Mouse (Mus musculus) G1E-ER4 (cell line): Measurements from ENCODE around the gene Dlg2. TPM values are rescaled to one million over a fixed set of nuclear protein-coding genes. Genes with fewer than 3 reads are reported as not detected.

Experiments
- GATA1 ChIP-seq: IDR thresholded peaks from one replicate; pipeline ENCODE4 v1.8.0; 2012; ENCODE audit warnings: low read length, inconsistent platforms
- polyA plus RNA-seq: library from polyadenylated mRNA; stranded (reverse); fragments of >175 nt; gene quantifications from 2 replicates; pipeline ENCODE4 v1.2.3, GENCODE M21; 2012

Dlg2 gene
- polyA plus RNA-seq, 1 experiment: not detected

DNA sequence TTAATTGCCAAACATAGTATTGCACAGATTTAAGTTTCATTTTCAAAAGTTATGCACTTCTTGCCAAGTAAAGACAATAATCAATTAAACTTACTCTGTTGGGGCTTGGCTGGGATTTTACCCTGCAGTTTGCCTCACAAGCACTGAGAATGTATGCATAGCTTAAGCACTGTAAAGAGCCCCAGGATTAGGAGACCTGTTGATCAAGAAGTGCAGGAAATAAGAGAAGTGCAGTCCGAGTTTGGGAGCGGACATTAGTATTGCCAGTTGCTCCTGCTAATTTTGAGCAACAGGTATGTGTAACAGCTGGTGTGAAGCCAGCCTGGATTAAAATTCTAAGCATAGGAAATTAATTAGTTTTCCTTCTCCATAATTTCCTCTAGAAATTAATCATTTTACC lies 1687.8 kb downstream of the Dlg2 start:
- no peak for TF ChIP-seq GATA1

DNA sequence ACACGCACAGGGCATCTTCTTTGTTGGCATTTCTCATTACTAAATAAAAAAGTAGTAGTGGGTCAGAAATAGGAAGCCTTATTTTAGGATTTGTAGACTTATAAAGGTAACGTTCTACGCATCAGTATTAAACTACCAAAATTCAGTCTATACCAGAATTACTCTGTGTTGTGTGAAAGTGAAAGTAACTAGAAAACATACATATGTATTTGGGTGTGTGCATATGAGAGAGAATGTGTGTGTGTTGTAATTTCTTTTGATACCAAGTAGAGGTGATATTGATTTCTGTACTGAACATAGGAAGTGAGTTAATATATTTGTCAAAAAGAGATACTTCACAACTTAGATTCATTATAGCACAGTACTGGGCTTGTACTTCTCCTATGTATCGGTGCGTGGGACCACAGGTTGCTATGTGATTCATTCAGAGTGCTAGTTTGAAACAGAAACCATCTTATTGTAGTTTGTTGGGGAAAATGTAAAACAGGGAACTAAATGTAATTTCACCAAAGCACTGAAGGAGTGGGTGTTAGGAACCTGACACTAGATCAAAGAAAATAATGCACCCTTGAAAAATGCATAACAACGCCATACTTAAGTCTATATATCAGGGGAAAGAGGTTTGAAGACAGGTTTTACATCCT lies 1688.5 kb downstream of the Dlg2 start:
- no peak for TF ChIP-seq GATA1

- TF ChIP-seq GATA1: no peak
Observed at GRCm38 (mm10) chr7:92180029-92180428, 1703.6 kb downstream of the Dlg2 start.

- TF ChIP-seq GATA1: no peak
Observed at GRCm38 (mm10) chr7:92180591-92181587, 1704.4 kb downstream of the Dlg2 start.

DNA sequence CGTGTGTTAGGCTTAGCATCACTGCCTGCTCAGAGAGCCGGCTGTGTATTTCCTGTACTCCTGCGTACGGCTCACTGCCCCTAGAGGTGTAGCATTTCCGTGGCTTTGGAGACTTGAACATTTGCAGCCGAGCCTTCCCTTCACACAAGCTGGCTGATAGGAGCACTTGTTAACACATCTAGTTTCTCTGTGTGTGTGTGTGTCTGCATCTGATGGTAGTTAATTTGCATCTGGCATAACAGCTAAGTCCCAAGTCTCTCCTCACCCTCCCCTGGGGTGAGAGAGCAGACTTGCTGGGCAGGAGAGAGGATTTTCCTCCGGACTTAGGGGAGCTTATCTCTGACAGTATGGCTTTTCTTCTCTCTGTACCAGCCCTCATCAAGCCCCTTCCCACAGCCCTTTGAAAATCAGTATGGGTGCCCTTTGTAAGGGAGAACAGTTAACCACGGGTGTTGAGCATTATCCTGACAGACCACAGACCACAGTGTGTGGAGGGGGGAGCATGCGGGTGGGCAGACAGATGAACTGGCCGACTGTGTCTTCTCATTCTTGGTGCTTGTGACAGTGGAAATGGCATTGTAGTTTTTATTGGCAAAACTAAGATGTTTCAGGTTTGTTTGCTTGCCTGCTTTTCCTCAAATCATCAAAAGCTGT lies 1705.6 kb downstream of the Dlg2 start:
- no peak for TF ChIP-seq GATA1

DNA sequence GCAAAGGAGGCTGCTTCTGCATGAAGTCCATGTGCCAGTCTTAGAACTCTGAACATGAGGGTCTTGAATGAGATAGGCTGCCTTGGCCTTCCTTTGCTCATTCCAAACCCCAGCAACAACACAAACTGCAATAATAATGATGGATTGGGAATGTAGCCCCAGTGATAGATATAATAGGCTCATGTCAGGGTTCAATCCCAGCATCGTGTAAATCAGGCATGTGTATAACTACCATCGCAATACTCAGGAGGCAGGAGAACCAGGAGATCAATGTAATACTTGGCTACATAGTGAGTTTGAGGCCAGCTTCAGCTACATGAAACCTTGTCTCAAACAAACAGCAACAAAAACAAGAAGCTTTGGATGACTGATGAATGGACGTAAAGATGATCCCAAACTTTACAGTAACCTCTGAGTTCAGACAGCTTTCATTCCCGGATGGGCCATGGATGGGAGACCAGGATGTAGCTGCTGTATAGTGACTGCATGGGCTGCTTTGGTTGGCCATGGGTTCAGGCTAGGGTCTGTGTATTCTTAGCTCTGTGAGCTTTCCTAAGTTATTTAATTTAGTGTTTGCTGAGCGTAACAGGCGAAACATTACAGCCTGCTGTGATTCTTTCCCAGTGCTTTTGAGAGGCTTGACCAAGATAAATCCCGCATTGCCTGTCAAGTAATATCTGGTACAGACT lies 1708.0 kb downstream of the Dlg2 start:
- TF ChIP-seq GATA1: no peak

GRCm38 (mm10) chr7:92186341-92186740 lies 1709.9 kb downstream of the Dlg2 start:
- no peak for TF ChIP-seq GATA1

- no peak for TF ChIP-seq GATA1
Observed at GRCm38 (mm10) chr7:92189149-92189548, 1712.7 kb downstream of the Dlg2 start.

- TF ChIP-seq GATA1: no peak
Observed at GRCm38 (mm10) chr7:92196004-92196403, 1719.5 kb downstream of the Dlg2 start.

DNA sequence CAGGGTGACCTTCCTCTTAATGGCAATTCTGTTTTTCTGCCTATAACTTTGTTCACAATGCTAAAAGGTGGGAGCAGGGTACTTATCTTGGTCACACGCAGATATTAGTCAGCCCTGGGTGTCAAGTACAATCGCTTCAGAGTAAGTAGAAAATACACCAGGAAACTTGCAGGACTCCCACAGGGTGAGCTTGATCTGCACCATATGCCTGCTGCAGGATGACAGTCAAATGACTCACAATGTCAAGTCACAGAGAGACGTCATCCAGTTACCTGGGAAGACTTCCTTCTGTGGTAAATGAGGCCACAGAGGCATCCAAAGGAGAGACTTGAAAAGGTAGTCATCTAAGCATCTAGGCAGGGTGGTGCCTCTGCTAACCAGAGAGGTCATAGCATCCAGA lies 1721.1 kb downstream of the Dlg2 start:
- no peak for TF ChIP-seq GATA1

GRCm38 (mm10) chr7:92199131-92199530 lies 1722.7 kb downstream of the Dlg2 start:
- no peak for TF ChIP-seq GATA1

- TF ChIP-seq GATA1: no peak
Observed at GRCm38 (mm10) chr7:92210701-92211100, 1734.2 kb downstream of the Dlg2 start.

DNA sequence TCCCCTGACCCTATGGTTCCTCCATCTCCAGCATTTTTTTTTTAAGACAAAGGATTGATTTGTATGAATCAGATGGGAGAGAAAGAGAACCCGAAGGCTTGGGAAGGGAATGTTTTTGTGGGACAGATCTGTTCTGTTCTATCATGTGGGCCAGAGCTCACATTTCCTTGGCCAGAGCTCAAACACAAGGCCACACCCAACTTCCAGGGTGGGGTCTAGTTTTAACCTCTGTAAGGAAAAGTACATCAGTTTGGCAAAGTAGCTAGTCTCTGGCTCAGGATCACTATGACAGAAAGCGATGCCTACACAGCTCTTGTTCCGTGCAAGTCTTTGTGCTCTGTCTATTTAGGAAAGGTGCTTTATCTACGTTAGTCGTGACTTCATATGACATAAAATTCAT lies 1737.3 kb downstream of the Dlg2 start:
- no peak for TF ChIP-seq GATA1

GRCm38 (mm10) chr7:92218171-92218570 lies 1741.7 kb downstream of the Dlg2 start:
- no peak for TF ChIP-seq GATA1

DNA sequence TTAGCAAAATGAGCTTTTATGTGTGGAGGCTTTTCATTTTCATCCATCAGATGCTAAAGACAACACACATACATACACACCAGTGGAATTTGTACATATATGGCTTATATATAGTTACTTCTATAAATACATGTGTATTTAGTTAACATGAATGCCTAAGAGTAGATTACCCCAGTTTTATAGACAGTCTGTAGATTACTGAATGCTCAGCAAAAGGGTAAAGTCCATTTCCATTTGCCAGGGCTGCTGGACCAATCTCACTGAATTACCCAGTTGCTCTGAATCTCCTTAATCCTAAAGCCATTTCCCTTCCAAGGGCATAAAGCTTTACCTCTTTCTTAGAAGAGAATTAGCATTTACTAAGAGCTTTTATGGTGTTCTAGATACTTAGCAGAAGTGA lies 1744.1 kb downstream of the Dlg2 start:
- TF ChIP-seq GATA1: no peak
